Mouse (Mus musculus) skeletal muscle tissue, adult 2 months (tissue): ENCODE measurements at regions not wholly inside any gene's neighbourhood (a gene's known extent, or its start where the extent isn't known, plus 50 kb on each side); places are given as distances from the start of the nearest gene placed in this dataset.

Source experiments
- DNase-seq: peaks from one replicate; pipeline ENCODE4 v3.0.0-alpha.2; 2012; ENCODE audit warnings: low read depth, low spot score

GRCm38 (mm10) chr12:7650851-7651250 is 326.6 kb upstream of the Apob start:
- no peak for DNase-seq

- no peak for DNase-seq
These were observed 315.4 kb upstream of the Apob start for GRCm38 (mm10) chr12:7662027-7662426.

DNA sequence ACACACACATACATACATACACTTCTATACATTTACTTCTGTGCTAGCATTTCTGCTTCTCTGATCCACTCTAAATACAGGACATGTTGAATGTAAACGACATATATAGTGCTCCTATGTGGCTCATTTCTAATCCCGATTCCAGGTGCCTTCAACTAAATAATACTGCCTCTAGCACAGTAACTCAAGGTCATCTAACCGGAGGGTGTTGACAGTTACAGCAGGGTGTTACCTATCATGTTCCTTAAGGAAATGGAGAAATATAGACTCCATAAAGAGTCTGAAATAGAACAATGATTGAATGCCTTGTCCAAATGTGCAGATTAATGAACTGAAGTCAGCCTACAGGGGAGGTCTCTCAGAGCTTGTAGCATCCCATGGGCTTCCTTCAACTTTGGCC is 307.3 kb upstream of the Apob start:
- no peak for DNase-seq

DNA sequence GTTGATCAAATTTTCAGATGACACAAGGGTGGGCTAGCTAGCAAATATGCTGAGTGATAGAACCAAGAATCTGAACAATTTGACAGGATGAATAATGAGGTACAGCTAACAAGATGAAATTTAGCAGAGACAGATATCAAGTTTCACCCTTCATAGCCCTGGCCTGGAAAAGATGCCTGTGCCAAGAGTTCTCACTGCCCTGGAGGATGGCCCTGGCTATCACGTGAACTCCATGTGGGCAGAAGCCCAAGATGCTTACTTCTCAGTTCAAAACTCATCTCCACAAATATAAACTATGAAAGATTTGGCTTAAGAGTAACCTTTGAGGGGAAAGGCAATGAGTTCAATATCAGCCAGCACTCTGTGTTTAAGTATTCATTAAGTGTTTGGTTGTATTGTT is 306.9 kb upstream of the Apob start:
- DNase-seq, result no peak

- no peak for DNase-seq
These were observed 285.5 kb upstream of the Apob start for GRCm38 (mm10) chr12:7691996-7692395.

DNA sequence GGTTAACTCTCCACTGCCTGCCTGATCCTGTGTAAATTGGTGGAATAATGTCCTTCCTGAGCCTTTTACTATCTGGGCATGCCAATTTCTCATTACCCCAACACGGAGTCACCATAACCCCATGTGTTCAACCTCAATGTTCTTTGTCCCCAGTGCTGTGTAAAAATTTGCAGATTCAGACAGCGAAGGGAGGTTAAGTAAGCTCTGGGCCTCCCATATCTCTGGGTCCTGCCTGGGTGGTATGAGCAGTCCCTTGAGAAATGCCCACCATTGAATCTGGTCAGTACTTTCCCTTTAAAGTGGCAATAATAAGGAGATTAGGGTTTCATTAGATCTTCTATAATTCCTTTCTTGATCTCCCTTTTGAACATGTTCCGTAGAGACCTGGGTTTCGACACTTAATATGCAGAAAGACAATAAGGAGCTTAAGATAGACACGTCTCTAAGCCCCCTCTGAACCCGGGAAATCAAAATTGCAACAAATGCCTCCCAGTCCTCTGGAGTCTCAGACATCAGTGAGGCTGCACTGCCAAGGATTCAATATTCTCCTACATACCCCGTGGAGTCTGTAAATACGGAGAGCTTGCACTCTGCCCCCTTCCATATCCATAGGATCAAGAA is 279.0 kb upstream of the Apob start:
- no peak for DNase-seq

- DNase-seq, result no peak
These were observed 268.3 kb upstream of the Apob start for GRCm38 (mm10) chr12:7709102-7709501.

GRCm38 (mm10) chr12:7709872-7710271 is 267.6 kb upstream of the Apob start:
- no peak for DNase-seq

- DNase-seq, result no peak
These were observed 262.4 kb upstream of the Apob start for GRCm38 (mm10) chr12:7715091-7715490.

GRCm38 (mm10) chr12:7718556-7718955 is 258.9 kb upstream of the Apob start:
- no peak for DNase-seq

- no peak for DNase-seq
These were observed 258.4 kb upstream of the Apob start for GRCm38 (mm10) chr12:7719080-7719479.

DNA sequence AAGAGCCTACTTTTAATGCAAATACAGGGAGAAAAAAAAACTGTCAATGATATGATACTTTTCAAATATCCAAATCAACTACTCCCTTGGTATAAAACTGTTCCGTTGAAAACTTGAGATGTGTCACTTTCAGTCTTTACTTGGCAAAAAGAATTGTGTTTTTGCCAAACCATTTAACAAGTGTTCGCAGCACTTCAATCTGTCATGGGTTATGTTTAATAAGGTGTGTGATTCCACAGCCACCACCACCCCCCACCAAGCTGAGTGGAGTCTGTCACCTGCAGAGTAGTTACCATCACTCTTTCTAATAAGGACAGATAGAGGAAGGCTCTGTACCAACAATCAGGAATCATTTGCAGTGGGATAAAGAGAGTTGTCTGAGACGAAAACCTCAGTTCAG is 252.5 kb upstream of the Apob start:
- no peak for DNase-seq

DNA sequence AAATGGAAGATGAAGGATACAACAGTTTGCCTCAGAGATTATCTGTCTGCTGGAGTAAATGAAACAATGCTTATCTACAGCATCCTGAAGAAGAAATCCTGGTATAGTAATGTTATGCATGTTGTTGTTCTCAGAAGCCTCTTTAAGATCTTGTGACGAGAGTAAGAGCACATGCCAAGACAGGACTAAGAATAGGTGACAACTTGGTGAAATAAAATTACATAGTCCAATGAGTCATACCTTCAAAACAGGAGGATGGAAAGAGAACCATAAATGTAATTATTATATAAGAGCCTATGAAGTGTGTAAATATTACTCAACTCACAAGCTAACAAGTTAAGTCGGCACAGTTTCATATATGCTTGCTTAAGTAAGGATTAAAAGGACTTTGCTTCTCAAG is 239.4 kb upstream of the Apob start:
- no peak for DNase-seq

- DNase-seq, result no peak
These were observed 238.7 kb upstream of the Apob start for GRCm38 (mm10) chr12:7738629-7739351.

- DNase-seq, result no peak
These were observed 238.0 kb upstream of the Apob start for GRCm38 (mm10) chr12:7739352-7739994.

DNA sequence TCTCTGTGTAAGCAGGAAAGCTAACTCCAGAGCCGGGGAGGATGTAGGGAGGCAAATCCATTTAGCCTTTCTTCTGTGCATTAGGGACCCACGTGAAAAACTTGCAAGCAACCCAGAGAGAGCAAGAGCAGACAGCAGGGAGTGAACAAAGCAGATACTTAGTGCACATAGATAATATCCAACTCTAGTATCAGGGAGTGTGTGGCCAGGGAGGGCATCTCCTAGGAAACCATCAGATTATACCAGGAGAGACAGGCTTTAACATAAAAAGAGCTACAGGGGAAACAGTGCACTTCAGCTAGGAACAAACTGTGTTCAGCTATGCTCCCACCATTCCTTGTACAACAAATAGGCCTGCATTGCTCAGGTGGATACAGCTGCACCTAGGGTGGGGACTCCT is 230.7 kb upstream of the Apob start:
- DNase-seq, result no peak

GRCm38 (mm10) chr12:7749319-7750238 is 227.9 kb upstream of the Apob start:
- no peak for DNase-seq

GRCm38 (mm10) chr12:7754861-7755260 is 222.6 kb upstream of the Apob start:
- DNase-seq, result no peak

- DNase-seq, result no peak
These were observed 212.4 kb upstream of the Apob start for GRCm38 (mm10) chr12:7764795-7765697.

GRCm38 (mm10) chr12:7774127-7774526 is 203.3 kb upstream of the Apob start:
- DNase-seq, result no peak

GRCm38 (mm10) chr12:7776335-7776734 is 201.1 kb upstream of the Apob start:
- no peak for DNase-seq
